Mouse (Mus musculus): ENCODE measurements around the gene Sbpl.

DNA sequence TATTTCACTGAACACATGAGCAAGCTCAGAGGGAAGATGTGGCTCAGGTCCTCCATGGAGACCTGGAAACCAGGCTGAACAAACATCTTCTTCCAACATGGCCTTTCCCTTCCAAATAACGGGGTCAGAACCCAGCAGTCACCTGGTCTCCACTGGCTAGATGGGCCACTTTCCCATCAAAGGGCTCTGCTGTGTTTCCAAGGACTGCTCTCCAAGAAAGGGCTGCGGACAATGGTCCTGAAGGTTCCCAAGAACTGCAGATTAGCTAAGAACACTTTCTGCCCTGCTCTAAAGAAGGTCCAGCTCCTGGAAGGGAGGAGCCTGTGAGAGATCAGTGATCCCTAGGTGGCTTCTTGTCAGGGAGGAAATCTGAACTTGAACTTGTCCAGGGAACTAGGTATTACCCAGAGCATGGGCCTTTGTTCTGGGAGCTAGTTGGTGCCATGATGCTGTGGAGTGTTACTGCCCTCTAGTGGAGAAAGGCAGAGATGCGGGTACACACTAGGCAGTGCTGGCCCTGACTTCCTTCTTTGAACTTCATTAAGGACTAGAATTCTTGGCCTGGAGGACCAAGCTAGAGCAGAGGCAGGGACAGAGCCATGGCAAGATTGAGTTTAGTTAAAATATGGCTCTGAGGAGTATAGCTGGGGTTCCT lies 5.1 kb upstream of the Sbpl start:
- TF ChIP-seq CTCF (IDR thresholded peaks at IDR 0.05; ENCODE audit: low read depth) (peak; percentile 99), EP300 (IDR thresholded peaks at IDR 0.05; ENCODE audit: low read depth) (no peak)

Measured in heart, postnatal 0 days (tissue).